Mouse (Mus musculus) retina, adult 2 months (tissue): ENCODE measurements around the gene Nat8.
"Not testable (repeated sequence)": the region's sequence is repeated elsewhere in the genome, so short reads cannot be mapped to it uniquely, and the experiment has no call there.

Source experiments
- DNase-seq: peaks from one replicate; pipeline ENCODE4 v3.0.0-alpha.2; 2012; ENCODE audit warnings: low read depth, low spot score

Nat8 gene

DNA sequence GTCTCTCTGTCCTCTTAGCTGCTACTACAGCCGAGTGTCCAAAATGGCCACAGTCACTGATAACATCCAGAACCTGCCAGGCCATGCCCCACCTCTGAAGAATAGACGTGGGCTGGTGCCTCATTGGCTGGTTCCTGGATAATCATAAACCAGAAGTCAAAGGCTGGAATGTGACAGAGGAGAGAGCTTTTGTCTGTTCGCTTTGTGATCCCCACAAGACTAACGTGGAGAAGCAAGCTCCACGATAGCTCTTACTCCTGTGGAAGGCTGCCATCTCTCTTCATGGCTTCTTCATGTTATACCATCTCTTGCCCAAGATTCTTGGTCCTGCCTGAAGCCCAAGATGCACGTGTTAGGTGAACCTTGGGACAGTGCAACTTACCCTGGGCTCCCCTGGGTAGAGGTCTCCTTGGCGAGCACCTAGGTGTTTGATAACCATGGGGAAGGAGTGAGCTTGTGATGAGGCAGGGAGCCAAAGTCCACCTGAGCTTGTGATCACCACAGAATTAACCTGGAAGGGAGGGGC lies at the start of gene Nat8:
Nat8 (minus strand) TSS at position 287 of the 526 bp plus-strand sequence.
- DNase-seq: no peak

DNA sequence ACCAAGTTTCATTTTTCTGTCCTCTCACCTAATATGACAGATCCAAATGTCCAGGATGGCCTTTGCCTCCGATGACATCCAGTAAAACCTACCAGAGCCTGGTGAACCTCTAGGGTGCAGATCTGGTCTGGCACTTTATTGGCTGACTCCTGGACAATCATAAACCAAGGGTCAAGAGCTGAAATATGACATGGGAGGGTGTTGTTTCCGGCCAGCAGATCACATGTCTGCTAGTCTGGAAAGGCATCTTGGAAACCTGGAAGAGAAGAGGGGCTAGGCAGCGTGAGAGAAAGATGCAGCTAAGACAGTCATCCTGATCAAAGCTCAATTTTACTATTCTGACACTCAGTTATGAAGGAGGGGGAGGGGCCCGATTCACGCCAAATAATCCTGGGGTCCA lies 37.1 kb upstream of the Nat8 start, which contains the start of gene Nat8f2:
Nat8f2 (minus strand) TSS at position 153 of the 400 bp plus-strand sequence.
- not testable (repeated sequence) for DNase-seq

DNA sequence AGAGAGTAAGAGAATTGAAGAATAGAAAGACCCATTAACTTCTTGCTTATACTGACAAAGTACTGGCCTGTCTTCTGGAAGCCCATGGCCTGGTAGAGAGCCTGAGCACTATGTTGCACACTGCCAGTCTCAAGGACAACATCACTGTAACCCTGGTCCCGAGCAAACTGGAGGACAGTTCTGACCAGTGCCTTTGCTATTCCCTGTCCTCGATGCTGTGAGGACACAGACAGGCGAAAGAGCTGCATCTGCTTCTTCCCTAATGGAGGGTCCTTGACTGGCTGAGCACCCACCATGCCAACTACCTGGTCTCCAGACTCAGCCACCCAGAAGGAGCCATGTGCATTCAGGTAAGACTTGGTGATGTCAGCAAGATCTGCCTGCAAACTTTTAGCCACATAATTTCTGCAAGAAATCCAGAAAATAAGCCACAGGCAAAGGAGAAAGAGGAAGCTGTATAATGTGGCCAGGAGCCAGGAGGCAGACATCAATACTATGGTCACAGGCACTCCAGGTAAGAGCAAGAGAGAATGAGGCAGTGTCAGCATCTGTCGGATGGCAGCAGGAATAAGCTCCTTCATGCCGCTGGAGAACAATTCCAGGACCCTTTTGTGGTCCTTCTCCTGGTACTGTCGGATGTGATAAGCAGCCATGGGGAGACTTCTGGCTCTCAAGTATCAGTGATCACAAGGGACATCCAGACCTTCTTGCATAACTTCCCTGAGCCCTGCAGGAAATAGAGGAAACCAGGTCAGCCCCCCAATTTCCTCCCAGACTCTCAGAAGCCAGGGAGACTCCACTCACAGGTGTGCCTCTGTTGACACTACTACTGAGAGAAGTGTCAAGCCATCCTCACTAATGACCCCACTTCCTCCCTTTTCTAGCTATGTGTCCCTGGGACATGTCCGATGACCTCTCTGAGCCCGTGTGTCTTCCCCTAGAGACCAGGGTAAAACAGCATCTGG lies 36.1 kb upstream of the Nat8 start:
- DNase-seq: no peak

DNA sequence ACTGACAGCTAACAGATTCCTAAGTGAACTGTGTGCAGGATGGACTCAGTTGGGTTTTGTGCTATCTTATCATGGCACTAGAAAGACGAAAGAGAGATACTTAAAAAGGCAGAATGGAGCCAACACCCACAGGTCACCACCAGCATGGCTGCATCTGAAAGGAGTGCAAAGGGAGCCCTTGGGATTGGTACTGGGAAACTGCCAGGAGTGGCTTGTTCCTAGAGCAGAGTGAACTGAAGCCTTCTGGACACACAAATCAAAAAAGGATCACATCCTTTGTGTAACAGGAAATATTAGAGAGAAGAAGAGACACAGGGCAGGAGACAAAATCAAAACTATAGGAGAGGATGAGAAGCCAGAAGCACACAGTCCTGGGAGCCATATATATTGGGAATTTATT lies 35.1 kb upstream of the Nat8 start:
- not testable (repeated sequence) for DNase-seq

DNA sequence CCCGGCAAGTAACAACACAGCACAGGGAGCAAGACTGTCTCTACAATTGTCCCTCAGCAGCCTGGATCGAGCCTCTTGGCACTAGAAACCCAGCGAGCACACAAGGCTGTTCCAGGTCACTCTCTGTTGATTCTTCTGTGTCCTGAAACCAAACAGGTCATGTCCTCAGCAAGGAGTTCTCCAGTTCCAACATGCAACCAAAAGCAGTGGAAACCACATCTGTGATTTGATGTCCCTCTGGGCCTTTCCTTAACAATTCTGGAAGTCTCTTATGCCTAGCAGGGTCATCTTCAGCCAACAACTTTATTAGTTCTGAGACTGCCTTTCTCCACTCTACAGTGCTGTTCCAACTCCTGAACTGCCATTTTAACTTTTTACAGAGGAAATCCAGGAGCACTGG lies 34.3 kb upstream of the Nat8 start:
- not testable (repeated sequence) for DNase-seq

DNA sequence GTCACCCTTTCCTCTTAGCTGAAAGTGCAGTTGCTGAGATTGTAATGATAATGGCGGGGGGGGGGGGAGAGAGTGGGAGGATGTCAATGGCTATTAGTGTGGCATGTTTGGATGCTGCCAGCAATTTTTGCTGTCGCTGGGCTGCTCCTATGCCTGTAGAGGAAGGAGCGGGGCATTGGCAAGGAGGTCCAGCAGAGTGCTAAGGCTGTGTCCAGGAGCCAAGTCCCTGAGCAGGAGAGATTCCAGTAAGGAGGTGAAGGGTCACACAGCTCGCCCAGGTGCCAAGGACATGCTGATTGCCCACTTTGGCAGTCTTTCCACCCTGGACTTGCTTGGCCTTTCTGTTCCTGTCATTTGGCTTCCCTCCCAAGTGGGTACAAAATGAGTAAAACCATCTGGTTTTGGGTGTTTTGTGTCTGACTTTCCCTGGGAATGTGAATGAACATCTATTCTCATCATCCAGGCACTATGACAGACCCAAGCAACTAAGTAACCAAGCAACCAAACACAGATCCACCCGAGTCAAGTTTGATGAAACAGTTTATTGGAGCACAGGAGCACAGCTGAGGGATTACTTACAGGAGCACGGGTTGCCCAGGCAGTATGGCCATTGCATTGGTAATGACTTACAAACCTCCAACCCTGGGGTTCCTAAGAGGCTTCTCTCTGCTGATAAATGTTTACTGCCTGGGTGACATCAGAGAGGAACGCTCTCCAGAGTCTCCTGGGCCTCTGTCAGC lies 33.2 kb upstream of the Nat8 start:
- DNase-seq: not testable (repeated sequence)

DNA sequence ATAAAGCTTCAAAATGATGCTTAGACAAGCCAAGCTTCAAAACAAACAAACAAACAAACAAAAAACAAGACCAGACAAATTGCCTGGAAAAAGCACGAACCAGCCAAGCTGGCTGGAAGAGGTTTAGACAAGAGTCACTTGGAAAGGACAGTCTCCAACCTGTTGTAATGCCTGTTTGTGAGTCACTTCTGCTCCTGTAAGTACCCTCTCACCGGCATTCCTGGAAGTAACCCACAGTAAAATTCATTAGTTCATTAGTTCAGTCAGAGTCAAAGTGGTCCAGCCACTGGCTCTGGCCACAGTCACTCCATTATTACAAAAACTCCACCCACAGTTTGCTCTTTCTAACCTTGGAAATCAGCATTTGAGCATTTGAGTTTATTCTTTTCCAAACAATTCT lies 32.0 kb upstream of the Nat8 start:
- DNase-seq: no peak

DNA sequence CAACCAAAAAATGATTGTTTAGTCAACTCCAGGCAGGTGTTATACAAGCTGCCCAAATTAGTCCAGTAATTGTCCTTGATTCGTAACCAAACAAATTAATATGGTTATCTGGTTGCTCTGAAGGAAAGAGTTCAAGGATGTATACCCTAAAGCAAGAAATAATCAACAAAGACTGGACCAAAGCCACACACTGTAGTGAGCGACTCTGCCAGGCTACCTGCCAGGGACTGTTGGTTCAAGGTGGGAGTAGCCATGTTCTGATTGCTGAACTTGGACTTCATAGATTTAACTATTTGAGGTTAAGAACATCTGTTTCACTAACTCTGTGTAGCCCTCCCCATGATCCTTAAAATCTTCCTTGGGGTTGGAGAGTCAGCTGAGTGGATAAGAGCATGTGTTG lies 31.3 kb upstream of the Nat8 start:
- DNase-seq: no peak

DNA sequence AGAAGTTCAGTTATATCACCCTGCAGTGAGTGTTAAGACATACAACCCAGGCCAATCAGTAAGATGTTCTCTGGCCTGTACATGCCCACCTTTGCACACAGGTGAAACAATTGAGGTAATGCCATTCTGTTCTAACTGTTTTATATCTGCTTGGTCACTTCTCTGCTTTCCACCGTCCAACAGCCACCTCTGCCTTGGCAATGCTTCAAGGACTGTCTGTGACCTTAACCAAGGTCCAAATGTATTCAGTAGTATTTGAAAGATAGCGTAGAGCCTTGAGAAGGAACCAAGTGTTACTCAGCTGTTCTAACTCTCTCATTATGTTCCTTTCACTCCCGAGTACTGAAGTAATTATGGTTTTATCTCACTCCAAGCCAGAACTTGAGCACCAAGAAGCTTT lies 30.7 kb upstream of the Nat8 start:
- DNase-seq: no peak

DNA sequence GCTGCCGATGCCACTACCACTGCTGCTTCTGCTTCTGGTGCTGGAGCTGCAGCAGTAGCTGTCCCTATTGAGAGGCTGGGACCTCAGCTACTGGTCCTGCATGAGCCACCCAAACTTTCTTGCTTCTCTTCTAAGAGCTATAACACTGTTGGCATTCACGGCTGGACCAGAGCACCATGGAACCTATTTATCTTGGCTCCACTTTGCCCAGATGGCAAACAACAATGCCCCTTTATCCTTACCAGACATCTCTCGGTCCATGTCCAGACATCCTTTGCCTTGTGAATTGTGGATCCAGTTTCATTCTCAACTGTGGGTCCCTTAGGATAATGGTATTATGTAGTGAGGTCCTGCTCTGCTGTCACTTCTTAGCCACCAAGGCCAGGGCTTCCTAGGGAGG lies 29.4 kb upstream of the Nat8 start:
- DNase-seq: no peak

DNA sequence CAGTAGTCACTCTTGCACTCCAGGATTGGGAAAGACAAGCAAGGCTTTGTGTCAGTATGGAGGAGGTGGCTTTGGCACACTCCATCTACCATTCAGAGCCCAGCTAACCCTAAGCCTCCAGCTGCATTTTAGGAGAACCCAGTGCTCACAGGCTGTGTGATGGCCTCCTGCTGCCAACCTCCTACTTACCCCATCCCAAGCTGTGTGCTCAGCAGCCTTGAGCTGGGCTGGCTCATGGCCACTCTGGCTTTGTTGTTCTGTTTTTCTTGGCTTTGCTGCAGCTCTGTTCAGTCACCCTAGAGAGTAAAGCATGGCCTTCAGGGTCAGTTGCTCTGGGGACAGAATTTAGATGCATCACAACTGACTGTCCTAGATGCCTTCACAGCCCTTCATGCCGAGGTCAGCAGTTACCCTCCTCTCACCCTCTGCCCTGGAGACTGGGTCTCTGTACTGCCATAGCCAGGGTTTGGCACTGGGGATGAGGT lies 24.4 kb upstream of the Nat8 start:
- no peak for DNase-seq

DNA sequence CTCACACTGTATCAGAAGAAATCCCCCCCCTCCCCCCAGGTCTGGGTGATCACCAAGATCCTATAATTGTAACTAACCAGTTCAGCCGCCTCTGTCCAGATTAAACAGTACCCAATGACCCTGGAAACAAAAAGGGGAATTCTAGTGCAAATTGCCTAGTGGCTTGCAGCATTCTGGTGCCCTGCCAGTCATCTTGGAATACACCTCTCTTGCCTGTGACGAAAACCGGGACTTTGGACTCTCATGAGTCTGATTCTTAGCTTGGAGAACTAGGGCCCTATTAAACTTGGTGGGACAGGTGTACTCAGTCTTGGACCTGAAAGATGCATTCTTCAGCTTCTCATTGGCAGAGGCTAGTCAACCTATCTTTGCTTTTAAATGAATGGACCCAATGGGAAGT lies 21.6 kb upstream of the Nat8 start:
- no peak for DNase-seq

DNA sequence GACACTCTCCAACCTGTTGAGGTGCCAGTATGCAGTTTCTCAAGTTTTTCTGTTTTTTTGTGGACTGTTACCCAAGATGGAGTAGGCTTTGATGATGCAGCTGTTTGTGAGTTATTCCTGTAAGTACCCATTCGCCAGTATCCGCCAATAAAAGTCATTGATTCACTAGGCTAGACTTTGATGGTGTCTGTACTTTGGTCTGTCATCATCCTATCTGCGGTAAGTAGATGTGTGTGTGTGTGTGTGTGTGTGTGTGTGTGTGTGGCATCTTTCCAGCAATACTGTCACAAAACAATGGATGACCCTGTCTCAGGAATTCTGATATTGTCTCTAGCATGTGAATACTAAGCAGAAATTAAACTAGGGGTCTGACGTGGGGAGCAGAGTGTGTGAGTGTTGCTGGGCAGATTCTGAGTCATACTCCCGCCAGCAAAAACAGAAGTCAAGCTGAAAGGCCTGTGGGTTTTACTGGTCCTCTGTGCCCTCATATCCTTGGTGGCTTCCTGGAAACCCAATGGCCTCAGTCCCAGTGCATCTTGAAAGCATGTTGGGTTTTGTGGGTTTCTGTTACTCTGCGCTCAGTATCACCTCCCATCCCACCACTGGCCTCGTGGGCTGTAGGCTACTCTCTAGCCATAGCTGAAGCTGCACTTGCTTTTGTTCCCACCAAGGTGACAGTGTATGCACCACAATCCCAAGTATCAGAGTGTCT lies 19.3 kb upstream of the Nat8 start:
- DNase-seq: no peak

DNA sequence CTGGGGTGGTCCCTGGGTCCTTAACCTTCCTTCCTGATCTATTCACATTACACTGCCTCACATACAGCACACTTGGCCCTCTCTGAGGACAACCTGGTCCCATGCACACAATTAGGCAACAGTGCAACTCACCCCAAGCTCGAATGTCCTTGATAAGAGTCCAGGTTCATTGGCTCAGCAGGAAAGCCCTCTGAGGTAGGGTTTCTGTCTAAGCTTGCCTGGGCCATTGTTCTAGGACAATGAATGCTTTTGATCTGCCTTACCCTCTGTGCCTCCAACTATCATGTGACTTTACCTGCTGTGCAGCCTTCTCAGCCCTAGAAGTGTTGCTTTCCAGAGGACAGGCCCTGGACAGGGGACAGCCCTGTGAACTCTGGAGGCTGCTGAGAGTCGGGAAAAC lies 17.4 kb upstream of the Nat8 start:
- no peak for DNase-seq

DNA sequence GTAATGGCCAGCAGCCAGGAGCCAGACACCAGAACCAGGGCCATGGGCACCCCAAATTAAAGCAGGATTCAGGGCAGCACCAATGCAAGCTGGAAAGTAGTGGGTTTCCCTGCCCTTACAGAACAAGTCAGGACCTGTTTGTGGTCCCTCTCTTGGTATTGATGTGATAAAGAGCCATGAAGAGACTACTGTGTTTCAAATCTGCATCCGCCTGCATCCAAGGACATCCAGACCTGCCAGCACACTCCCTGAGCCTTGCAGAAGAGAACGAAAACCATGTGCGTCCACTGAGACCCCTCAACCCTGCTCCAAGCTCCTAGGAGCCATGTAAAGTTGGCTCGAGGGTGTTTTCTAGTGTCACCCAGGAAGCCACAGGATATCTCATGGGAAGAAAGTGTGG lies 16.3 kb upstream of the Nat8 start:
- no peak for DNase-seq

DNA sequence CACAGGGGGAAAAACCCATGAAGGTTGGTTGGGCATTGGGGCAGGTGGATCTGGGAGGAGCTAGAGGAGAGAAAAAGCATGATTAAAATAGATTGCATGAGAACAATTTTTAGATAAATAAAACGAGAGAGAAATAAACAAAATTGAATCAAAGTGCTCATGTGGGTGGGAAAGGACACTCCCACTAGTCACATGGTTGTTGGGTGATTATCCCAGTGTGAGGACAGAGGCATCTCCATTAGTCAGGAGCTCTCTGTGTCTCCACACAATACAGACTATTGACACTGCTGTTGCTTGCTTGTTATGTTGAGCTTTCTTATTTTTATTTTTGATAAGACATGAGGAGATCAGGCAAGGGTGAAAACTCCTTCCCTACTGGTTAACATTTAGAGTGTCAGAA lies 15.0 kb upstream of the Nat8 start:
- DNase-seq: no peak

DNA sequence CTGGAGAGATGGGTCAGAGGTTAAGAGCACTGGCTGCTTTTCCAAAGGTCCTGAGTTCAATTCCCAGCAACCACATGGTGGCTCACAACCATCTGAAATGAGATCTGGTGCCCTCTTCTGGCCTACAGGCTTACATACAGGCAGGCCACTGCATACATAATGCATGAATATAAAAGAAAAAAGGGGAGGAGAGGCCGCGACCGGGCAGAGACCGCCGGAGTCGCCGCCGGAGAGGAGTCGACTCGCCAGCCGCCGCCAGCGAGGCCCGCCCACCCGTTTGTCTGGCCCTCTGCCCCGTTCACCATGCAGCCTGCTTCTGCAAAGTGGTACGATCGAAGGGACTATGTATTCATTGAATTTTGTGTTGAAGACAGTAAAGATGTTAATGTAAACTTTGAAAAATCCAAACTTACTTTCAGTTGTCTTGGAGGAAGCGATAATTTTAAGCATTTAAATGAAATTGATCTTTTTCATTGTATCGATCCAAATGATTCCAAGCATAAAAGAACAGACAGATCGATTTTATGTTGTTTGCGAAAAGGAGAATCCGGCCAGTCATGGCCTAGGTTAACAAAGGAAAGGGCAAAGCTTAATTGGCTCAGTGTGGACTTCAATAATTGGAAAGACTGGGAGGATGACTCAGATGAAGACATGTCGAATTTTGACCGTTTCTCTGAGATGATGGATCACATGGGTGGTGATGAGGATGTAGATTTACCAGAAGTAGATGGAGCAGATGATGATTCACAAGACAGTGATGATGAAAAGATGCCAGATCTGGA lies 12.0 kb upstream of the Nat8 start:
- DNase-seq: not testable (repeated sequence)

DNA sequence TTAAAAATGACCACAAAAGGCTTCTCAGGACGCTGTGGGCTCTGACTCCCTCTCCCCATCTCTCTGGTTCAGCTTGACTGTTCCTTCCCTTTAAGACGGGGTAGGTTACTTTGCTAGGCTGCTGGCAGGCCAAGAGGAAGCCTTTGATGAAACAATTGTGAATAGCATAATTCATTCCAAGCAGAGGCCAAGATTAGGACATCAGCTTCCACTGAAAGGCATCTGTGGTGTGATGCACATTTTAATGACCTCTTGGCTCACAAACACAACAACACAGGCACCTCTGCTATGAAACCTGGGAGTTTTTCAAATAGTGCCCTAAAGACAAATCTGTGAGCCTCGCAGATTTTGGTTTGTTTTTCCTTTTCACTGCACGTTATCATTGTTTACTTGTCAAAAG lies 8.1 kb upstream of the Nat8 start:
- DNase-seq: no peak

DNA sequence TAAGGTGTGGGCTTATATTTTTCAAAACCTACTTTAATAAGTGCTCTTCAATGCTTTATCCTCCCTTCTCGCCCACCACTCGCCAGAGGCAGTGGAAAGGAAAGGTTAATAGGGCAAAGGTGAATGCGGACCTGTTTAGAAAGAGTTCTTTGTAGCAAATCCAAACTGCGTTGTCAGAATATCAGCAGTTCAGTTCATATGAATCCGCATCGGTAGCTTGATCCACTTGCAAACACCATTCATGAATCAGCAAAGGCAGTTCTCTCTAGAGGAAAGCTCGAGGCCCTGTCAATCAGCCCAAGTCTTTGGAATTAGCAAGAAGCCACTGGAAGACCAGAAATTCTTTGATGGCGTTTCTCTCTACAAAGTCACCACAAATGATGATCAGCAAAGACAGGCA lies 6.8 kb upstream of the Nat8 start:
- DNase-seq: no peak

DNA sequence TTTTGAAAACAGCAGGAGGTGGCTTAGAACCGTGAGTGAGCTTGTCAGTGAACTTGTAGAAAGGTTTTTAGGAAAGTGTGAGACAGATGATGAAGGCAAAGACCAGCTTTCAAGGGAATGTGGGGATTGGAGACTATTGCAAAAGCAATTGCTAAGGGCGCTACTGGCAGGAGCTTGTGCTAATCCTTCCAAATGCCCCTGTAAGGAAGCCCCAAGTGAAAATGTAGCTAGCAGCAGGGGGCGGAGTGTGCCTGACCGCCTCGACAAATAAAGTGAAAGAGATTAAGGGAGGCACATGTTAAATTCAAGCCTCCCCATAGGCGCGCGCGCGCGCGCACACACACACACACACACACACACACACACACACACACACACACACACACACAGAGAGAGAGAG lies 5.4 kb upstream of the Nat8 start:
- peak; percentile 26 for DNase-seq

DNA sequence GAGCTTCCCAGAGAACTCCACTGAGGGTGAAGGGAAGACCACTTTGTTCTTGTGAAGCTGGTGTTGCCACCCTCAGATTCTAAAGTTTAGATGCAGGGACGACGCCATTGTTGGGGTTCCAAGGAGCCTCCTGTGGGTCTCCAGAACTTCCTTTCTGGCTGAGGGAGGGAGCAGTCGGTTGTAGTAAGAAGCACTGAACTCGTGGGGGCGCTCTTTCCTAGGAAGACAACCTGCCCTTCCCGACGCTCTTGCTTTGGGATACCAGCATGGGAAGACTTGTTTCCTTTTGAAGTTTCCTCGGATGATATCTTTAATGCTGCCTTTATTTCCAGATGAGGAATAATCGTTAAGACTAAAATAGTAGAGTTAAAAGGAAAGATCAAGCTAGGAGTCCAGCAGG lies 4.9 kb upstream of the Nat8 start:
- not testable (repeated sequence) for DNase-seq
